Mouse (Mus musculus) layer of hippocampus, postnatal 10 days (tissue): ENCODE measurements around the gene Gdpd5. TPM values are rescaled to one million over a fixed set of nuclear protein-coding genes. Genes with fewer than 3 reads are reported as not detected.
A peak's percentile ranks its signal among the peaks of the same experiment; 100 is the strongest.

Experiments
- DNase-seq, 2 experiments: peaks; one replicate each; pipeline ENCODE4 v3.0.0; 2021; ENCODE audit warnings: low spot score in 2 of 2
- total RNA-seq, 2 experiments: library from RNA; stranded (reverse); gene quantifications; 2 replicates each; pipeline ENCODE4 v1.2.3; 2021

The Gdpd5 gene
- total RNA-seq, 2 experiments from 2014 or later = 31.4 to 37.4 TPM

DNA sequence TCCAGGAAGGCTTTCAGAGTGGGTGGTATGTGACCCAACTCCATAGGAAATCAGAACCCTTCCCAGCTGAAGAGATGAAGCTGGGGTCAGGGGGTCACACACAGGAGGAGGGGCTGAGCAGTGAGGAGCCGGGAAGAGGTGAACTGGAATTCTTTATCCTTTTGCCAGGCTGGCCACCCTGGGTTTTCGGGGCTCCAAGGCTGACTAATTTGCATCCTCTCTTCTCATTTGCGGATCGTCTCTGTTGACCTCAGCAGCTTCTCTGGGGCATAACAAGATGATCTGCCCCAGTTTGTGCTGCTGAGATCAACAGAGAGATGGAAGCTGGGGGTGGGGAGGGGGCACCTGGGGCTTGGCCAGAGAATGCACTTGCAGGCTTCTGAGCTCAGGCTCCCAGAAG, 55.3 kb downstream of the Gdpd5 start:
- DNase-seq = no peak

GRCm38 (mm10) chr7:99438881-99439280, 57.7 kb downstream of the Gdpd5 start:
- no peak for DNase-seq

- no peak for DNase-seq
Measured at GRCm38 (mm10) chr7:99441534-99442072, 60.4 kb downstream of the Gdpd5 start.

GRCm38 (mm10) chr7:99443164-99443563, 62.0 kb downstream of the Gdpd5 start:
- no peak for DNase-seq

- no peak for DNase-seq
Measured at GRCm38 (mm10) chr7:99444012-99444411, 62.8 kb downstream of the Gdpd5 start.

- no peak for DNase-seq
Measured at GRCm38 (mm10) chr7:99445833-99446232, 64.6 kb downstream of the Gdpd5 start.

DNA sequence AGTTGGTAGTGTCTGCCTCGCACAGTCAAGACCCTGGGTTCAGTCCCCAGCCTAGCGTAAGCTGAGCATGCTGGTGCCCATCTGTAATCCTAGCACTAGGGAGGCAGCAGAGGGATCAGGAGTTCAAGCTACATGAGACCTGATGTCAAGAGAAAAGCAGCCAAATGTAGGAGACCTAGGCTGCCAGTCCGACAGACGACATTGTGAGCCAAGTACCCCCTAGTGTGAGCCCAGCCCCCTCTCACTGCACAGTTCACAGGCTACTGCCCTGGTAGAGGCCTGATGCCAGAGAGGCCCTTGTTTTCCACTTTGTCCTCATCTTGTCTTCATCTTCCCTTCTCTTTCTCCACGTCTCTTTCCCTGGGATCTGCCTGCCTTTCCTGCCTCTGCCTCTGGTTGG, 66.1 kb downstream of the Gdpd5 start:
- no peak for DNase-seq

DNA sequence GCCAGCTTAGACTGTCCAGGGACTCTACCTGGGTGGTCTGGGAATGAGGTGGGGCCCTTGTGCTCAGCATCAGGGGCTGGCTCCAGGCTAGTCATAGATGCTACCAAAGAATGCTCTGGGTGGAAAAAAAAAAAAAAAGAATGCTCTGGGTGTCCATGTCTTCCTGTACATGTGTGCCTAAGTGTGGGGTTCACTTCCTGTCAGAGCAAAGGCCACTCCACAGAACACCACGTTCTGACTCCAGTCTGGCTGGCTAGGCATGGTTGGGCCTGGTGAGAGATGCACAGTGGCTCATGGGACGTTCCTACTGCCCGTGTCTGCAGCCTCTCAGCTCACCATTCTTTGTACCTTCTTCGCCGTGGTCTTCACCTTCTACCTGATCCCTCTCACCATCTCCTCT, 67.4 kb downstream of the Gdpd5 start:
- no peak for DNase-seq

GRCm38 (mm10) chr7:99449063-99449462, 67.8 kb downstream of the Gdpd5 start:
- DNase-seq = no peak

DNA sequence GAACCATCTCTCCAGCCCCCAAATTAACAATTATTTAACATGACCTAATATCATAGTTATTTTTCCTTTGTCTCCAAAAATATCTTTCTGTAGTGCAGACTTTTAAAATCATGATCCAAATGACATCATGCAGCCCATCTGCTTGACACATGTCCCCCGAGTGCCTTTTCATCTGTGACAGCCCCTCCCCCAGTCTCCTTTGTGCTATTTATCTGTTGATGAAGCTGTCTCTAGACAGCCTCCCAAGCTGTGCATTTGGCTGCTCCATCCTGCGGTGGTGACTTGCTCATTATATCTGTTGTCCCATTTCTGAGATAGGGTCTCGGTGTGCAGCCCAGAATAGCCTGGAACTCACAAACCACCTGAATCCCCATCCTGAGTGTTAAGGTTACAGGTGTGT, 68.5 kb downstream of the Gdpd5 start:
- peak; percentile 67 to 72 for DNase-seq

GRCm38 (mm10) chr7:99450703-99451102, 69.5 kb downstream of the Gdpd5 start:
- DNase-seq = peak; percentile 77 to 85

- no peak for DNase-seq
Measured at GRCm38 (mm10) chr7:99452859-99453258, 71.6 kb downstream of the Gdpd5 start.

DNA sequence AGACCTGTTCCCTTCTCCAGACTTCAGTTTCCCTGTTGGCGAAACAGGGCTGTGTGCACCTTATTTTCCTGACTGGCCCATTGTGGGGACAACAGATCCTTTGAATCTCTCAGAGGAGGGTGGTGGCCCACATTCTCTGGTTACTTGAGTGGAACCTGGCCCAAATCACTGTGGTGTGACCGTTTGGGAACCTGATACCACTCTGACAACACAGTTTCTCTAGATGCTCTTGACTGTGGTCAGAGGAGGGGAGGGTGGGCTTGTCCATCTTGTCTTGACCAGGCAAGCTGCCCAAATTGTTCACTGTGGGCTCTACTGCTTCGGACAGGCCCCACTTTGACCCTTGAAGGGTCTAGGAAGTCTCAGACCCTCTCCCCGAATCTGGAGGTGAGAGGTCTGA, 72.8 kb downstream of the Gdpd5 start:
- DNase-seq = no peak

DNA sequence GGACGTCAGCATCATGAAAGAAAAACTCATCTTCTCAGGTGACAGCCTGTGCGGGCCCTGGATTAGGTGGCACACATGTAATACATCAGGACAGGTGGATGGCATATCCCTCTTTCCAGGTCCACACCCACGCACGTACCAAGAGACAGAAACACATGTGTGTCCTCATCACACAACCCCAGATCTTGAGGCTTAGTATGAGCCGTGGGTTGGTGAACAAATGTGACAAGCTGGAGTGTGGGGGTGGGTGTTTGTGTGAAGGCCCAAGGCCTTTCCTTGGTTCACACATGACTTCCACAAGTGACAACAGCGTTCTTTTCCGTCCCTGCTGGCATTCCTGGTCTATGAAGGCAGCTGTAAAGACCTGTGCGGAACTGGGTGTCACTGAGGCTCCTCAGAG, 77.6 kb downstream of the Gdpd5 start:
- DNase-seq = no peak

DNA sequence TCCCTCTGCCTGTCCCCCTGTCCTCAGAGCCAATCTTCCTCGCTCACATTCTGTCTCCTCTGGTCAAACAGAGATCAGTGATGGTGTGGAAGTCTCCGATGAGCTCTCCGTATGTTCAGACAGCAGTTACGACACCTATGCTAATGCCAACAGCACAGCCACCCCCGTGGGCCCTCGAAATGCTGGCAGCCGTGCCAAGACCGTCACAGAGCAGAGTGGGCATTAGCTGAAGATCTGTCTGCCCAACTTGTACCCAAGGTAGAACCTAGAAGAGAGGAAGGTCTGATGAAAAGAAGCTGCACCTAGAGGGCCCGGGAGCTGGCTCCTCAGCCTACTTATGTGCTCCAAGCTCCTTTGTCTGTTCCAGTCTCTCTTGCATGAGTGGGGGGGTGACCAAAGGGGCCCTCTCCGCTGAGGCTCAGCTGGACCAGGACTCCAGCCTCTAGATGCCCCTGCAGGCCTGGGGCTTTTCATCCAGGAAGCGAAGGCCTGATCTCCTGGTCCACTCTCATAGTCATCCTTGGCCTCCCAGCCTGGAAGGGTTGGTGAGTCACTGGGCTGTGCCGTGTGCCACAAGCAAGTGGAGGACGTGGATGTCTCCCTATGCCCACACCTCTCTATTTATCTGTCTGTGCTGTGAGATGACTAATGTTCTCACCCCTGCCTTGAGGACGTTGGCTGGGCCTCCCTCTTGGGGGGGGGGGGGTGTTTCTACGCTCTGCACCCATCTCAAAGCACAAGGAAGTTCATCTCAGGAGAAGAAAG, 78.9 kb downstream of the Gdpd5 start:
- no peak for DNase-seq

DNA sequence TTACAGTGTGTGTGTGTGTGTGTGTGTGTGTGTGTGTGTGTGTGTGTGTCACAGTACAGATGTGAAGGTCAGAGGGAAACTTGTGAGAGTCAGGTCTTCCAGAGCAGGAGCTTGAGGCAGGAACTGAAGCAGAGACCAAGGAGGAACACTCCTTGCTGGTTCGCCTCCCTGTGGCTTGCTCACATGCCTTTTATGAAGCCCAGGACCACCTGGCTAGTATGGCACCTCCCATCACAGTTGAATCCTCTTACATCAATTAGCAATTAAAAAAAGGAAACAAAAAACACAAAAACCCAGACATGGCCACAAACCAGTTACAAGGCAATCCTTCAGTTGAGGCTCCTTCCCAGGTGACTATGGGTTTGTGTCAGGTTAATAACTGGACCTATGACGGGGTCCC, 81.9 kb downstream of the Gdpd5 start:
- no peak for DNase-seq

DNA sequence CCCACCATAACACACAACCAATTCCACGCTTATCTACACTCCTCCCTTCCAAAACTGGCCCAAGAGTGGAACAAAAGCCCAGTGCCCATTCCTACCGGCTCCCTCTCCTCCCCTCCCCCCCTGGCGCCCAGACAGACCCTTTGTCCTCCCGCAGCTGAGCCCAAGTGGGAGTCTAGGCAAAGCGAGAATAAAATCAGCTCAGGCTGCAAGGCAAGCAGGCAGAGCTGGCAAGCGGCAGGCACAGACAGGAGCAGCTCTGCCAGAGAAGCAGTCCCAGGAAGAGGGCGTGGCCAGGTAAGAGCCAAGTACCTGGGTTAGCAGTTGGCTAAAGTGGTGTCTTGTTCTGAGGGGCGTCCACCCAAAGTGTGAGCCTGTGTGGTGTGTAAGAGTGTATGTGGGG, 84.6 kb downstream of the Gdpd5 start, which contains the start of gene Klhl35:
TSS of gene Klhl35 (plus strand) at position 194 of the 400 bp plus-strand sequence.
- no peak for DNase-seq

DNA sequence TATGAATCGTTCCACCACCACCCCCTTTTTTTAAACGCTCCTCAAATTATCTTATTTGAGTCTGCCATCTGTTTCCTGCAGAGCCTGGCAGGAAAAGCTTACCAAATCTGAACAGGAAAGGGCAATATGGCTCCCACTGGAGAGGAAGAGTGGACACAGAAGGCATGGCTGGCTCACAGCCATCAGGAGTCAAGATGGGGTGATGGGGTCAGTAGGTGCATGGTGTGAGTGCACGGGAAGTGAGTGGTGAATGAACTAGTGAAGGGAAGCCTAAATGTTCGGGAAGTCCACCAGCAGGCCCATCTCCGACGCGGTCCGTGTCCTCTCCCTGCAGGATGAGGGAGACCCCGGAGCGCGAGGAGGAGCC, 86.7 kb downstream of the Gdpd5 start:
- peak in 1 of 2 experiments; percentile 60 for DNase-seq

DNA sequence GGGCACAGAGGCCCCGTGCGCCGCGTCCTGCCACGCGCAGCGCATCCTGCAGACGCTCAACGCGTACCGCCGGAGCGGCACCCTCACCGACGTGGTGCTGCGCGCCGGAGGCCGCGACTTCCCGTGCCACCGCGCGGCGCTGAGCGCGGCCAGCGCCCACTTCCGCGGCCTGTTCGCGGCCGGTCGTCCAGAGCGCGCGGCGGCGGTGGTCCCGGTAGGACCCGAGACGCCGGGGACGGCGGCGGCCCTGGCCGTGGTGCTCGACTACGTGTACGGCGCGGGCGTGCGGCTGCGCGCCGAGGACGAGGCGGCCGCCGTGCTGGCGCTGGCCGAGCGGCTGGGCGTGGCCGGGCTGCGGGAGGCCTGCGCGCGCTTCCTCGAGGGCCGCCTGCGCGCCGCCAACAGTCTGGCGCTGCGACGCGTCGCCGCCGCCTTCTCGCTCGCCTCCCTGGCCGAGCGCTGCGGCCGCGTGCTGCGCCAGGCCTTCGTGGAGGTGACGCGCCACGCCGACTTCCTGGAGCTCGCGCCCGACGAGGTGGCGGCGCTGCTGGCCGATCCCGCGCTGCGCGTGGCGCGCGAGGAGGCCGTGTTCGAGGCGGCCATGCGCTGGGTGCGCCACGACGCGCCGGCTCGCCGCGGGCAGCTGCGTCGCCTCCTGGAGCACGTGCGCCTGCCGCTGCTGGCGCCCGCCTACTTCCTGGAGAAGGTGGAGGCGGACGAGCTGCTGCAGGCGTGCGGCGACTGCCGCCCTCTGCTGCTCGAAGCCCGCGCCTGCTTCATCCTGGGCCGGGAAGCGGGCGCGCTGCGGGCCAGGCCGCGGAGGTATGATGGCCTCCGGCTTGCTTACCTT, 87.3 kb downstream of the Gdpd5 start:
- DNase-seq = peak; percentile 65 to 77

GRCm38 (mm10) chr7:99469680-99470405, 88.6 kb downstream of the Gdpd5 start:
- DNase-seq = peak in 1 of 2 experiments; percentile 39

- DNase-seq = peak in 1 of 2 experiments; percentile 19
Measured at GRCm38 (mm10) chr7:99471578-99471977, 90.4 kb downstream of the Gdpd5 start.
